Mouse (Mus musculus): Measurements from ENCODE around the gene Zfp148.
A peak's percentile ranks its signal among the peaks of the same experiment; 100 is the strongest.

GRCm38 (mm10) chr16:33399913-33400782 lies 19.5 kb downstream of the Zfp148 start:
- TF ChIP-seq CTCF (IDR thresholded peaks at IDR 0.05; ENCODE audit: control insufficient read depth, insufficient read depth, low read length) (no peak), POLR2A (IDR thresholded peaks at IDR 0.05; ENCODE audit: borderline replicate concordance, control insufficient read depth, low read depth, low read length) (peak; percentile 13; the same call in 1 of the 2 replicates)
